Mouse (Mus musculus): ENCODE data around the gene Ube2g1. TPM values are rescaled to one million over a fixed set of nuclear protein-coding genes. Genes with fewer than 3 reads are reported as not detected.

The Ube2g1 gene
- polyA plus RNA-seq, 1 experiment = 43.0 TPM

GRCm38 (mm10) chr11:72689115-72689514, 82.0 kb downstream of the Ube2g1 start:
- H3K27ac ChIP-seq (ENCODE audit: insufficient read depth, low read length) = no peak overlapping the region
- 0 out of 2 replicates have a peak, but pooled peaks cover 3% of the 10 kb centered on the region for H3K36me3 ChIP-seq (ENCODE audit: control insufficient read depth, insufficient read depth, low read length, poor library complexity, severe bottlenecking)
- TF ChIP-seq CTCF (IDR thresholded peaks at IDR 0.05; ENCODE audit: low read depth, low read length) (no peak), POLR2A (IDR thresholded peaks at IDR 0.05; ENCODE audit: insufficient read depth, low read length) (no peak), EP300 (IDR thresholded peaks at IDR 0.05; ENCODE audit: insufficient read depth, low read depth, low read length) (no peak)
- no peaks in the 10 kb centered on the region for H3K4me1 ChIP-seq (ENCODE audit: control insufficient read depth, insufficient read depth, low read length)
- H3K27me3 ChIP-seq (ENCODE audit: control insufficient read depth, insufficient read depth, low read length, poor library complexity, severe bottlenecking) = no peaks in the 10 kb centered on the region
- no peaks in the 10 kb centered on the region for H3K9me3 ChIP-seq (replicated peaks; ENCODE audit: control insufficient read depth, insufficient read depth, low read length, poor library complexity, severe bottlenecking)
- H3K4me3 ChIP-seq (ENCODE audit: low read depth, low read length) = no peak overlapping the region
- peak overlapping the region; percentile 86 for H3K9ac ChIP-seq (ENCODE audit: low read depth, poor library complexity, severe bottlenecking)

GRCm38 (mm10) chr11:72689551-72690510, 82.7 kb downstream of the Ube2g1 start, which contains the start of gene Ankfy1:
TSS of gene Ankfy1 (plus strand) at chr11:72690006.
- Histone ChIP-seq H3K27ac (ENCODE audit: insufficient read depth, low read length) (no peak within 1 kb of the TSS), H3K36me3 (ENCODE audit: control insufficient read depth, insufficient read depth, low read length, poor library complexity, severe bottlenecking) (no peaks in the 10 kb centered on the region), H3K9me3 (replicated peaks; ENCODE audit: control insufficient read depth, insufficient read depth, low read length, poor library complexity, severe bottlenecking) (no peaks in the 10 kb centered on the region), H3K27me3 (ENCODE audit: control insufficient read depth, insufficient read depth, low read length, poor library complexity, severe bottlenecking) (no peaks in the 10 kb centered on the region), H3K9ac (ENCODE audit: low read depth, poor library complexity, severe bottlenecking) (peak within 1 kb of the TSS; percentile 86), H3K4me3 (ENCODE audit: low read depth, low read length) (peak within 1 kb of the TSS; percentile 93), H3K4me1 (ENCODE audit: control insufficient read depth, insufficient read depth, low read length) (no peaks in the 10 kb centered on the region)
- TF ChIP-seq EP300 (IDR thresholded peaks at IDR 0.05; ENCODE audit: insufficient read depth, low read depth, low read length) (0 out of 2 replicates have a peak, but pooled peaks have one; percentile 5), CTCF (IDR thresholded peaks at IDR 0.05; ENCODE audit: low read depth, low read length) (no peak), POLR2A (IDR thresholded peaks at IDR 0.05; ENCODE audit: insufficient read depth, low read length) (peak; percentile 93)

GRCm38 (mm10) chr11:72692353-72692752, 85.3 kb downstream of the Ube2g1 start:
- H3K4me1 ChIP-seq (ENCODE audit: control insufficient read depth, insufficient read depth, low read length) = no peaks in the 10 kb centered on the region

GRCm38 (mm10) chr11:72695025-72695424, 87.9 kb downstream of the Ube2g1 start:
- no peaks in the 10 kb centered on the region for H3K4me1 ChIP-seq (ENCODE audit: control insufficient read depth, insufficient read depth, low read length)
- no peaks in the 10 kb centered on the region for H3K9me3 ChIP-seq (replicated peaks; ENCODE audit: control insufficient read depth, insufficient read depth, low read length, poor library complexity, severe bottlenecking)
- H3K27ac ChIP-seq (ENCODE audit: insufficient read depth, low read length) = no peak overlapping the region
- no peak overlapping the region for H3K4me3 ChIP-seq (ENCODE audit: low read depth, low read length)
- H3K9ac ChIP-seq (ENCODE audit: low read depth, poor library complexity, severe bottlenecking) = no peak overlapping the region
- no peaks in the 10 kb centered on the region for H3K27me3 ChIP-seq (ENCODE audit: control insufficient read depth, insufficient read depth, low read length, poor library complexity, severe bottlenecking)
- H3K36me3 ChIP-seq (ENCODE audit: control insufficient read depth, insufficient read depth, low read length, poor library complexity, severe bottlenecking) = no peaks in the 10 kb centered on the region
- TF ChIP-seq EP300 (IDR thresholded peaks at IDR 0.05; ENCODE audit: insufficient read depth, low read depth, low read length) (no peak), POLR2A (IDR thresholded peaks at IDR 0.05; ENCODE audit: insufficient read depth, low read length) (no peak), CTCF (IDR thresholded peaks at IDR 0.05; ENCODE audit: low read depth, low read length) (no peak)

More at GRCm38 (mm10) chr11:72692353-72692752, 85.3 kb downstream of the Ube2g1 start:
- H3K9me3 ChIP-seq (replicated peaks; ENCODE audit: control insufficient read depth, insufficient read depth, low read length, poor library complexity, severe bottlenecking) = no peaks in the 10 kb centered on the region
- TF ChIP-seq POLR2A (IDR thresholded peaks at IDR 0.05; ENCODE audit: insufficient read depth, low read length) = no peak
- TF ChIP-seq EP300 (IDR thresholded peaks at IDR 0.05; ENCODE audit: insufficient read depth, low read depth, low read length) = no peak
- no peak for TF ChIP-seq CTCF (IDR thresholded peaks at IDR 0.05; ENCODE audit: low read depth, low read length)
- no peaks in the 10 kb centered on the region for H3K36me3 ChIP-seq (ENCODE audit: control insufficient read depth, insufficient read depth, low read length, poor library complexity, severe bottlenecking)
- H3K9ac ChIP-seq (ENCODE audit: low read depth, poor library complexity, severe bottlenecking) = no peak overlapping the region
- no peaks in the 10 kb centered on the region for H3K27me3 ChIP-seq (ENCODE audit: control insufficient read depth, insufficient read depth, low read length, poor library complexity, severe bottlenecking)
- no peak overlapping the region for H3K4me3 ChIP-seq (ENCODE audit: low read depth, low read length)
- no peak overlapping the region for H3K27ac ChIP-seq (ENCODE audit: insufficient read depth, low read length)

- no peak overlapping the region for H3K9ac ChIP-seq (ENCODE audit: low read depth, poor library complexity, severe bottlenecking)
These were observed 89.4 kb downstream of the Ube2g1 start for GRCm38 (mm10) chr11:72696368-72696971.

More at GRCm38 (mm10) chr11:72696368-72696971, 89.4 kb downstream of the Ube2g1 start:
- H3K4me1 ChIP-seq (ENCODE audit: control insufficient read depth, insufficient read depth, low read length) = no peaks in the 10 kb centered on the region
- H3K4me3 ChIP-seq (ENCODE audit: low read depth, low read length) = no peak overlapping the region
- TF ChIP-seq EP300 (IDR thresholded peaks at IDR 0.05; ENCODE audit: insufficient read depth, low read depth, low read length) (no peak), CTCF (IDR thresholded peaks at IDR 0.05; ENCODE audit: low read depth, low read length) (no peak), POLR2A (IDR thresholded peaks at IDR 0.05; ENCODE audit: insufficient read depth, low read length) (no peak)
- H3K27me3 ChIP-seq (ENCODE audit: control insufficient read depth, insufficient read depth, low read length, poor library complexity, severe bottlenecking) = no peaks in the 10 kb centered on the region
- no peak overlapping the region for H3K27ac ChIP-seq (ENCODE audit: insufficient read depth, low read length)
- H3K9me3 ChIP-seq (replicated peaks; ENCODE audit: control insufficient read depth, insufficient read depth, low read length, poor library complexity, severe bottlenecking) = no peaks in the 10 kb centered on the region
- H3K36me3 ChIP-seq (ENCODE audit: control insufficient read depth, insufficient read depth, low read length, poor library complexity, severe bottlenecking) = no peaks in the 10 kb centered on the region

Measured in ES-Bruce4 (cell line).